Mouse (Mus musculus) megakaryocyte, embryonic 14.5 days (primary cell): ENCODE measurements around the gene Cadps.

ENCODE experiments used
- FLI1 ChIP-seq: IDR thresholded peaks from 2 replicates; pipeline ENCODE4 v1.6.1; 2012; ENCODE audit warnings: low read length, inconsistent platforms, mixed read lengths
- GATA1 ChIP-seq: IDR thresholded peaks from 3 replicates; pipeline ENCODE4 v1.6.1; 2012; ENCODE audit warnings: mixed read lengths, low read length, inconsistent platforms, borderline replicate concordance

DNA sequence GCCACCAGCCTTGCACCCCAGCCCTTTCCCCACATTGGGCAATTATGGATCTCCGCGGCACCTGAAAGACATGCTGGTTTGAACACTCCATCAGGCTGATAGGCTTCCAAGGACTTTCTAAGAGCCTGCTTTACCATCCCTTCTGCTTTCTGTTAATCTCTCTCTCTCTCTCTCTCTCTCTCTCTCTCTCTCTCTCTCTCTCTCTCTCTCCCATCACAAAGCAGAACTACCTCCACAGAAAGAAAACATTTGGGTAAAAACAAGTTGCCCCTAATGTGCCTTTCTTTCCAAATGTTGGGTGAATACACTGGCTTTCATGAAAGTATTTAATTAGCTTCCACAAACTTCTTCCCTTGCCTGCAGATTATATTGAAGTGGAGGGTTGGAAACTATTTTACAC, 474.8 kb downstream of the Cadps start, which contains the start of gene Fezf2:
- TF ChIP-seq GATA1 (no peak), FLI1 (no peak)
